Mouse (Mus musculus) cerebral cortex, adult 2 months (tissue): ENCODE data around the gene Gna15.

ENCODE experiments used
- WGBS: fragments of 180-500 bp; shearing (Covaris S2); methylation state at CpG from one replicate; pipeline ENCODE4 v1.1.7; 2018; 5-methylcytosine and 5-hydroxymethylcytosine counted together

The Gna15 gene

GRCm38 (mm10) chr10:81467670-81468235 is 56.3 kb downstream of the Gna15 start:
- WGBS: 52% methylated on average over 16 of the region's 16 CpGs

- 76% methylated on average over 14 of the region's 14 CpGs for WGBS
Measured at GRCm38 (mm10) chr10:81466881-81467280, 57.1 kb downstream of the Gna15 start.

GRCm38 (mm10) chr10:81466066-81466465 is 58.0 kb downstream of the Gna15 start:
- 57% methylated on average over 2 of the region's 2 CpGs for WGBS

- WGBS: 17% methylated on average over 5 of the region's 5 CpGs
Measured at GRCm38 (mm10) chr10:81465265-81465645, 58.8 kb downstream of the Gna15 start.

DNA sequence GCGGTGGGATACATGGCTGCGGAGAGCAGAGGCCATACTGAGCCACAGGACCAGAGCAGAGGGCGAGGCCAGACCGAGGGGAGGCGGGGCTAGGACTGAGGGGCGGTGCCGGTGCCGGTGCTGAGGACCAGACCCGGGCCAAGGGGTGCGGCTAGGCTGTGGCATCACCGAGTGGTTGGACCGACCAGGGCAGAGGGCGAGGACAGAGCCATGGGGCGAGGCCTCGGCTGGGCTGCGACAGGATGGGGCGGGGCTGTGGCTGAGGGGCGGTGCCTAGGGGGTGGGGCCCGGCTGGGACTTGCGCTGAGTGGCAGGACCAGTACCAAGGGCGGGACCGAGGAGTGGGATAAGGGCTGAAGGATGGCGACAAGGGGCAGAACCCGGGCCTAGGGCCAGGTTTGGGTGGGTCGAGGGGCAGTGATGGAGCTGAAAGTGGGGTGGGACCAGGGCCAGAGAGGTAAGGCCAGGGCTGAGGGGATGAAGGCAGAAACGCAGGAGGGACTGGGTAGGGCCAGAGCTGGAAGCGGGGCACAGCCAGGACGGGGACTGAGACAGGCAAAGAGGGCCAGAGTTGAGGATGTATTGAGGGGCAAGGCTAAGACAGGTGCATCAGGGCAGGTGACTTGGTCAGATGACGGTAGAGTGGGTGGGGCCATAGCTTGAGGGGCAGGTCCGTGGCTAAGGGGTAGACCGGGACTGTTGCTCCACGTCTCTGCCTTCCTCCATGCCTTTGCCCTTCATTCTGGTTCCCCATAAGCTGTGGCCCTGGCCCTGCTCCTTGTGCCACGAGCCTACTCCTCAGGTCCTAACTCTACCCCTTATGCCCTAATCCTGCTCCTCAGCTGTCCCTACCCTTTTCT is 59.4 kb downstream of the Gna15 start:
- 16% methylated on average over 32 of the region's 33 CpGs for WGBS

- WGBS: 76% methylated on average over 4 of the region's 4 CpGs
Measured at GRCm38 (mm10) chr10:81463531-81463930, 60.5 kb downstream of the Gna15 start.

DNA sequence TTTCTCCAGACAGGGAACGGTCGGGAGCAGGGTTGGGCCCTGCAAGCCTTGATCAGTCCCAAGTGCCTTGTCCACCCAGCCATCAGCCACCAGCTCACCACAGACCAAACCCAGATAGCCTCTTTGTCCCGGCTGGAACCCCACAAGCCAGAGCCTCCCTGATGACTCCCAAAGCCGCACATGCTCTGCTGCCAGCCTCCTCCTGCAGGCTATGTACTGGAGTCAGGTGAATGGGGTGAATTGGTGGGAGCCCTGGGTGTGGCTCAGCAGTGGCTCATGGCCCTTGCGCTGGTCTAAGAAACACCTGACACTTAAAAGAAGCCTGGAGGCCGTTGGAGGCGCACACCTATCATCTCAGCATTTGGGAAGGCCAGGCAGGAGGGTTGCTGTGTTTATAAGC is 61.1 kb downstream of the Gna15 start:
- WGBS: 78% methylated on average over 7 of the region's 7 CpGs

DNA sequence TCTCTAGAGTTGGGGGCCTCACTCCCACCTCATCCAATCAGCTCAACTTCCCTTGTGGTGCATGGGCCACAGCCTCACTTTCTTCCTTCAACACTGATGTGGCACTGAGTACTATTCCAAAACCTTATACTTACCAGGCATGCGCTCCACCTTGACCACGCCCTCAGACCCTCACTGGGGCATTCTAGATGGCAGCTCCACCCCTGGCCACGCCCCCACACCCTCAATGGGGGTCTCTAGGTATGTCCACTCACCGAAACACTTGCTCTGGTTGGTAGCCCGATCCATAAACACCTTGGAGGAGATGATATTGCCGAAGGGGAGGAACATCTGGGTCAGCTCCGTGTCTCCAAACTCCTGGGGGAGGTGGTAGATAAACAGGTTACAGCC is 61.6 kb downstream of the Gna15 start:
- WGBS: 40% methylated on average over 7 of the region's 7 CpGs

DNA sequence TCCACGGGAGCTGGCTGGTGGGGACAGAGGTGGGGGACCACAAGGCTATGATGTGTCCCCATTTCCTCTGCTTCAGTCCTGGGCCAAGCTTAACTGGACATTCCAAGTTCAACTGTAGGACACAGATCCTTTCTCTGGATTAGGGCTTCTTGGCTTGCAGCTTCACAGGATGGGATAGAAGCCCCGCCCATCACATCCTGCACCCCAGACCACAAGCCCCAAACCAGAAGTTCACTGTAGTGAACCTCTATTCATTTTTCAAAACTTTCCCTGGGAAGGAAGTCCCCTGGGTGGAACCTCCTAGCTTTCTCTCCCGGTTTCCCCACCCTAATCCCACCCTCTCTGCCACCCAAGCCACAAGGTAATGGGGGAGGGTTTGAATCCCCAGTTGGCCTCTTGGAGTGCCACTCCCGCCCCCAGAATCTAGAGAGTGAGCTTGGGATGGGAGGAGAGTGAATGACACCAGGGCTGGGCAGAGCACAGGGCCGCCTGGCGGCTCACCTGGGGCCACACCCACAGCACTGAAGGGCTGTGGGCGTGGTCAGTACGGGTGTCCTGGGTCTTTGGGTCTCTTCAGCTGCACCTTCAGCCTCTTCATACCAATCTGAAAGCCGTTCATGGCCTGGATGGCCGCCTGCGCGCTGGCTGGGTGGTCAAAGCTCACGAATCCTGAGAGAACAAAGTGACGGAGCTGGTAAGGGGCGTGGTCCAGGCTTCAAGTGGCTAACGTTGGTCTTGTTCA is 62.2 kb downstream of the Gna15 start:
- 25% methylated on average over 16 of the region's 16 CpGs for WGBS

DNA sequence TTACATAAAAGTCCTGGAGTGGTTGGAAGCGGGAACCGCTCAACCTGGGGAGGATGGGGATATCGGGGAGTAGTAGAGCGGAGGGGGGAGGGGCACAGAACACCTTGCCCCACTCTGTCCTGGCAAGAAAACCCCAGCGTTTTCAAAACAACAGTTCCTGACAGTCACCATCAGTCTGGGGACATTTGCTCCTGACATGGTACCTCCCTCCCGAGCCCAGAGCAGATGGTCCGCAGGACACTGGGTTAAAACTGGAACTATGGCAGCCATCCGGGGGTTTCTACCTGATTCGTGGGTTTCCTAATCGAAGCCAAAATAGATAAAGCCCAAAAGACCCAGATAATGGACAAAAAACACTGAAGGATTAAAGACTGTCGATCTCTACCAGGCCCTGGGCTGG is 63.1 kb downstream of the Gna15 start:
- WGBS: 54% methylated on average over 11 of the region's 11 CpGs

- WGBS: 36% methylated on average over 20 of the region's 20 CpGs
Measured at GRCm38 (mm10) chr10:81460471-81460870, 63.6 kb downstream of the Gna15 start.

DNA sequence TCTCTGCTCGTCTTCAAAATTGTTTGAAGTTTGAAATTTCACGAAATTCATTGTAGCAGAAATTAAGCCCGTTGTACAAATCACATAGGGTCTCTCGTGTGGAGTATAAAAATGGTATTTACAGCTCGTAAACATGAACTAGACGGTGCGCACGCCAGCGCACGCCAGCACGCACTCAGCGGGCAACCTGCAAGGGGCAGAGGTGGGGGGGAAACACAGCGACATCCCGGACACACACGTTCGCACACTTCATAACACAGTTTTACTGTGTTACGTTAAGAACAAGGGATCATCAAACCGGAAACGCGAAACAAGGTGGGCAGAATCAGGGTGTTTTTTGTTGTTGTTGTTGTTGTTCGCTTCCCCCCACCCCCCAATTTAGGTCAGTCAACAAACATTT is 64.6 kb downstream of the Gna15 start:
- WGBS: 71% methylated on average over 21 of the region's 21 CpGs

- 49% methylated on average over 6 of the region's 6 CpGs for WGBS
Measured at GRCm38 (mm10) chr10:81458267-81458666, 65.8 kb downstream of the Gna15 start.

GRCm38 (mm10) chr10:81457624-81458023 is 66.4 kb downstream of the Gna15 start:
- WGBS: 89% methylated on average over 8 of the region's 8 CpGs

DNA sequence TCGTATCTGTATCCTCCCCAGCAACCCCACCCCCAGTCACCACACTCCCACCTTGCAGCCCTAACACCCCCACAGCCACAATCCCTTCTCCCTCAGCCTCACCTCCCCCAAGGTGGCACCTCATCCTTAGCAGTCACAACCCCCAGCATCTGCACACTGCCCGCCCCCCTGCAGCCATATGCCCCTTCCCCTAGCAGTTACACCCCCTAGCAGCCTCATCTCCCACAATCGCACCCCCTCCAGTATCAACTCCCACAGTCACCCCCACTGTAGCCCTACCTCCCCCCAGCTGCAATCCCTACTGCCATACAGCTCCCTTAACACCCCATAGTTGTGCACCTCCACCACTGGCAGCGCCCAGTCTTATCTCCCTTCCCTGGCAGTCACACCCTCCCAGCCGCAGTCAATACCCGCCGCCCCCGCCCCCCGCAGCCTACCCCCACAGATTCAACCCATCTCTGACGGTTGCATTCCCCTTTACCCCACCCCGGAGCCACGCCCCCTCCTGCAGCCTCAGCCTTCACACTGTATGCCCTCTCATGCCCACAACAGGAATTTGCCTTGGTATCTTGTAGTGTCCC is 67.0 kb downstream of the Gna15 start:
- 45% methylated on average over 12 of the region's 12 CpGs for WGBS

DNA sequence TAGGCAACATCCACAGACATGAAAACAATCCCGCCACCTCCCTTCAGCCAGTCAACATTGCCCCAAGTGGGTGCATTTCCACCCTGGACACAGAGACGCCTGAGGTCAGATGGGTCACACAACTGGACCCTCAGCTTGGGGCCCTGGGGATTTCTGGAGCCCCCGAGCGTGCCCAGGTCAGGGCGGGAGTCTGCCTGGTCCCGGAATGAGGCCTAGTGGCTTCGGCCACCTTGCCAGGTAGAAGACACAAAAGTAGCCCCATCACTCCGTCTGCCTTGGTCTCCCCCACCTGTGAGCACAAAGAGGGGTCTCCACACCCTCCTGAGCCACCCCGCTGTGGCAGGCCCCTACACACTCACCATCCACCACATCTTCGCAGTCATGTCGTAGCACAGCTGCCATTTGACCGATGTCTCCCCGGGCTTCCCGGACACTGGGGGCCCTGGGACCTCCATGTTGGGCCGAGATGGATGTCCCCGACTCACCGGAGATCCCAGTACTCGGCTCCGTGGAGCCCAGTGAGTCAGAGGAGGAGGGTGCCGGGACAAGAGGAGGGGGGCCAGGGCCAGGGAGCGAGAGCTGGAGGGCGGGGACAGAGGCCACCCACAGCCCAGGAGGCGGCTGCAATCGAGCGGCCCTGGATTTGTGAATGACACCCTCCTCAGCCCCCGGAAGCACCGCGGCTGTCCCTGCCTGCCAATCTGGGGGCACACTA is 68.7 kb downstream of the Gna15 start, which contains the start of gene Nfic:
Nfic (minus strand) TSS at position 455 of the 715 bp plus-strand sequence.
- WGBS: 64% methylated on average over 28 of the region's 28 CpGs

GRCm38 (mm10) chr10:81454106-81454505 is 69.9 kb downstream of the Gna15 start:
- 93% methylated on average over 2 of the region's 2 CpGs for WGBS

- 5% methylated on average over 14 of the region's 14 CpGs for WGBS
Measured at GRCm38 (mm10) chr10:81452947-81453288, 71.1 kb downstream of the Gna15 start.
